ENCODE assay signal across 9 mouse cellular contexts in the genomic region with DNA sequence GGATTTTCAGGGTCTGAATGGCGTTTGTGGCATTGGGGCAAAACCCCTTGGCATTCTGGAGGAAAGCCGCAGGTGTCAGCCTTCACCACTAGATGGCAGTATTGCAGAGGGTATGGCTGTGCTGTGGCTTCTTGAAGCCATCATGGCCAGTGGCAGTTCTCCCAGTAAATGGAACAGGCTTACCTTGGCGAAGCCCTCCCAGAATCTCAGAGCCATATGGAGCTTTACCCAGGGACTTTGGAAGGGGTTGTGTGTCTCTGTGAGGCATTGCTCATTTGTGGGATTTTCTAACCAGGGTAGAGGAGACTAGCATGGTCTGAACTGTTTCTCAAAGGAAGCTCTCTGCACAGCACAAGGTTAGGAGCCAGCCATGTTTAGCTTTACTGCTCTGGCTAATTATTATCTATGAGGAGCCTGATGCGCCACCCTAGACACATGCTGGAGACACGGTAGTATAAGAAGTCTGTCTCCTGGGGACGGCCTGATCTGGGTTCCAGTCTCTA. TPM values are rescaled to one million over a fixed set of nuclear protein-coding genes. Genes with fewer than 3 reads are reported as not detected.
DNase-seq lines count a peak whose midpoint lies in the region; ATAC-seq and TF ChIP-seq lines count a peak whose summit lies in the region.
"Had no signal": no experiment of that assay in that cellular context is flagged by ENCODE, and none has a peak within 500 bp of the region (broad histone marks: within the 10 kb centered on the region; RNA-seq: fewer than 3 reads in every experiment).

No protein-coding gene starts in this region.

- H3K4me3 ChIP-seq in ES-E14 (ENCODE audit: insufficient read depth in 1 of 2, low read depth in 1 of 2, low read length in 2 of 2, poor library complexity in 1 of 2, severe bottlenecking in 1 of 2) = no peak overlapping the region
- H3K4me3 ChIP-seq in forebrain, embryonic 15.5 days = no peak overlapping the region
- H3K4me3 ChIP-seq in hindbrain, embryonic 16.5 days (ENCODE audit: low read length) = no peak overlapping the region

- H3K36me3 ChIP-seq in ES-E14 (ENCODE audit: control insufficient read depth, insufficient read depth, low read length, poor library complexity, severe bottlenecking) = no peaks in the 10 kb centered on the region
- H3K36me3 ChIP-seq in forebrain, embryonic 15.5 days = no peaks in the 10 kb centered on the region
- H3K36me3 ChIP-seq in hindbrain, embryonic 16.5 days (ENCODE audit: control insufficient read depth, insufficient read depth, low read length) = no peaks in the 10 kb centered on the region

- no peaks in the 10 kb centered on the region for H3K27me3 ChIP-seq in forebrain, embryonic 15.5 days
- no peaks in the 10 kb centered on the region for H3K27me3 ChIP-seq in hindbrain, embryonic 16.5 days (replicated peaks; ENCODE audit: control insufficient read depth, insufficient read depth, low read length)

- H3K4me1 ChIP-seq in ES-E14 (ENCODE audit: control insufficient read depth in 2 of 2, insufficient read depth in 2 of 2, low read length in 2 of 2, poor library complexity in 1 of 2) = 0 out of 4 replicates have a peak, but pooled peaks cover 0 to 10% of the 10 kb centered on the region in 2 experiments
- H3K4me1 ChIP-seq in forebrain, embryonic 15.5 days = peaks cover 3% of the 10 kb centered on the region; the same call in 1 of the 2 replicates
- H3K4me1 ChIP-seq in hindbrain, embryonic 16.5 days (ENCODE audit: control insufficient read depth, insufficient read depth, low read depth, low read length) = no peaks in the 10 kb centered on the region; the same call in 1 of the 2 replicates

- DNase-seq in ES-E14 (ENCODE audit: low read depth, low spot score) = peak; percentile 76
- peak; percentile 37 for DNase-seq in c-Kit-positive CD71-positive TER-119-negative erythroid progenitor cells, embryonic 14.5 days (ENCODE audit: low read depth)
- peak; percentile 77 to 80 for DNase-seq in layer of hippocampus, postnatal 36 days
- peak; percentile 67 for DNase-seq in lung, postnatal 36 days
- peak; percentile 73 to 87 for DNase-seq in right cerebral cortex, adult 2 months (ENCODE audit: low spot score in 2 of 2)
- DNase-seq in urinary bladder, adult 2 months (ENCODE audit: low spot score) = peak; percentile 44

- H3K27ac ChIP-seq in ES-E14 (ENCODE audit: insufficient read depth, low read depth, low read length, poor library complexity, severe bottlenecking) = no peak overlapping the region
- no peak overlapping the region for H3K27ac ChIP-seq in forebrain, embryonic 15.5 days (replicated peaks)
- no peak overlapping the region for H3K27ac ChIP-seq in hindbrain, embryonic 16.5 days (ENCODE audit: low read depth, low read length)

- H3K4me2 ChIP-seq in forebrain, embryonic 15.5 days (replicated peaks) = no peak overlapping the region
- H3K4me2 ChIP-seq in hindbrain, embryonic 16.5 days (ENCODE audit: low read length) = no peak overlapping the region

- ATAC-seq in forebrain, embryonic 15.5 days (replicated peaks) = peak; percentile 91
- ATAC-seq in hindbrain, embryonic 16.5 days = peak; percentile 87

- H3K9me3 ChIP-seq in ES-E14 (ENCODE audit: control insufficient read depth, insufficient read depth, low read depth, low read length) = no peaks in the 10 kb centered on the region
- H3K9me3 ChIP-seq in forebrain, embryonic 15.5 days = no peaks in the 10 kb centered on the region
- no peaks in the 10 kb centered on the region for H3K9me3 ChIP-seq in hindbrain, embryonic 16.5 days (ENCODE audit: control insufficient read depth, low read length)

- H3K9ac ChIP-seq in ES-E14 (ENCODE audit: insufficient read depth, low read depth, low read length, poor library complexity, severe bottlenecking) = no peak overlapping the region
- H3K9ac ChIP-seq in forebrain, embryonic 15.5 days (replicated peaks) = no peak overlapping the region
- H3K9ac ChIP-seq in hindbrain, embryonic 16.5 days (ENCODE audit: low read depth, low read length) = no peak overlapping the region

- in situ Hi-C loops in ES-E14 (cut with MboI; ENCODE audit: low sequenced_read_pairs in 2 of 2, unreplicated experiment in 2 of 2) = loop anchor here in 1 of 2 experiments (25.0 kb wide), 3 partner anchors 256 to 706 kb away; no protein-coding TSS in a partner anchor

- WGBS in forebrain, embryonic 15.5 days = 43% methylated on average over 6 of the region's 6 CpGs
- WGBS in hindbrain, embryonic 16.5 days = 33% methylated on average over 6 of the region's 6 CpGs

TF ChIP-seq in ES-E14, 5 proteins besides CTCF, POLR2A, EP300 and RAD21:
- TF ChIP-seq HCFC1 (IDR thresholded peaks at IDR 0.05; ENCODE audit: borderline replicate concordance, insufficient read depth, low read length) = no peak
- TF ChIP-seq MAFK (IDR thresholded peaks at IDR 0.05; ENCODE audit: insufficient read depth, low read depth, low read length) = no peak
- peak; percentile 98 for TF ChIP-seq ZC3H11A (IDR thresholded peaks at IDR 0.05; ENCODE audit: borderline replicate concordance, low read depth, low read length)

RNA-seq across cellular contexts. Expression of a gene that starts 22.5 kb away (rescaled TPM):
- 0.36 and 0.53 TPM in 2 replicates for total RNA-seq in ES-E14 (2012; rRNA removed)
- not detected in 2 replicates for polyA plus RNA-seq in forebrain, embryonic 15.5 days (2015; fragmentation: Nextera tagmentation; extraction: Ambion mirVana)
- not detected in 2 replicates for polyA plus RNA-seq in hindbrain, embryonic 16.5 days (2015; fragmentation: Nextera tagmentation; extraction: Ambion mirVana)
- not detected for total RNA-seq in layer of hippocampus, postnatal 36 days (2021)
- 43.9 and 48.4 TPM in 2 replicates for polyA plus RNA-seq in urinary bladder, adult 2 months (2012; rRNA removed)
- polyA plus RNA-seq: heart, embryonic 14.5 days had no signal

RNA-seq across cellular contexts. Expression of a gene that starts 38.2 kb away (rescaled TPM):
- total RNA-seq in ES-E14 (2012; rRNA removed) = 0.11 and 0.27 TPM in 2 replicates
- polyA plus RNA-seq in forebrain, embryonic 15.5 days (2015; fragmentation: Nextera tagmentation; extraction: Ambion mirVana) = 0.24 and 0.34 TPM in 2 replicates
- polyA plus RNA-seq in hindbrain, embryonic 16.5 days (2015; fragmentation: Nextera tagmentation; extraction: Ambion mirVana) = 0.89 and 1.2 TPM in 2 replicates
- 100 to 1,000 TPM; 250 to 311 TPM for total RNA-seq in layer of hippocampus, postnatal 36 days (2021)
- 1.5 and 1.8 TPM in 2 replicates for polyA plus RNA-seq in urinary bladder, adult 2 months (2012; rRNA removed)

Comparison
In these comparisons a context has a peak if more than half of its experiments do, and no peak if none do; other contexts are left out.
1. RNA of a gene that starts 22.5 kb away (polyA plus RNA-seq): 43.9 to 48.4 TPM in urinary bladder, adult 2 months; not detected in forebrain, embryonic 15.5 days and not detected in hindbrain, embryonic 16.5 days; every median in the first group is over 10 times any median in the second.
2. Peak in every context shown above with its lines, with median percentiles within 50 percentile points of each other: DNase-seq.